ENCODE assay signal across 30 mouse cellular contexts in genomic region chr2:29423059-29423458, GRCm38 (mm10).
A peak's percentile ranks its signal among the peaks of the same experiment; 100 is the strongest.
DNase-seq lines count a peak whose midpoint lies in the region; ATAC-seq and TF ChIP-seq lines count a peak whose summit lies in the region.
"Had no signal": no experiment of that assay in that cellular context is flagged by ENCODE, and none has a peak within 500 bp of the region (broad histone marks: within the 10 kb centered on the region; RNA-seq: fewer than 3 reads in every experiment).

No protein-coding gene starts in this region.

- TF ChIP-seq POLR2A in liver, adult 2 months (IDR thresholded peaks at IDR 0.05; ENCODE audit: extremely low read depth, insufficient read depth, low read length): no peak
- TF ChIP-seq POLR2A in myocyte (IDR thresholded peaks at IDR 0.05; ENCODE audit: insufficient read length, low read depth): no peak

- no peak for ATAC-seq in liver, embryonic 11.5 days (replicated peaks; ENCODE audit: low FRiP score)
- ATAC-seq in stomach, embryonic 16.5 days (ENCODE audit: insufficient read depth, low FRiP score): no peak
- no peak for ATAC-seq in stomach, postnatal 0 days (ENCODE audit: low FRiP score, low TSS enrichment)
- ATAC-seq: CD4-positive, CD25-positive, alpha-beta regulatory T cell, adult 4 months; intestine, postnatal 0 days; midbrain, embryonic 15.5 days had no signal

- no peaks in the 10 kb centered on the region for H3K36me3 ChIP-seq in liver, adult 2 months (ENCODE audit: control insufficient read depth, insufficient read depth, low read length)
- H3K36me3 ChIP-seq in liver, embryonic 11.5 days (ENCODE audit: control insufficient read depth, insufficient read depth, low read length): no peaks in the 10 kb centered on the region
- no peaks in the 10 kb centered on the region for H3K36me3 ChIP-seq in stomach, embryonic 16.5 days (ENCODE audit: control insufficient read depth, insufficient read depth, low read length)
- H3K36me3 ChIP-seq in stomach, postnatal 0 days (ENCODE audit: control insufficient read depth, insufficient read depth, low read length): no peaks in the 10 kb centered on the region
- H3K36me3 ChIP-seq in myocyte (ENCODE audit: control insufficient read depth, insufficient read depth): no peaks in the 10 kb centered on the region
- H3K36me3 ChIP-seq: embryonic facial prominence, embryonic 10.5 days; embryonic facial prominence, embryonic 15.5 days; midbrain, embryonic 15.5 days; neural tube, embryonic 13.5 days had no signal

- no peak overlapping the region for H3K9ac ChIP-seq in liver, adult 2 months (ENCODE audit: low read depth, low read length)
- no peak overlapping the region for H3K9ac ChIP-seq in liver, embryonic 11.5 days (ENCODE audit: low read depth, low read length)
- H3K9ac ChIP-seq in stomach, embryonic 16.5 days (ENCODE audit: low read length): no peak overlapping the region
- no peak overlapping the region for H3K9ac ChIP-seq in stomach, postnatal 0 days (ENCODE audit: low read length)
- H3K9ac ChIP-seq: embryonic facial prominence, embryonic 15.5 days; hindbrain, embryonic 14.5 days; midbrain, embryonic 15.5 days; neural tube, embryonic 13.5 days had no signal

- DNase-seq in liver, adult 2 months (ENCODE audit: extremely low read depth, low read depth, low spot score): peak; percentile 66
- no peak for DNase-seq in liver, embryonic 11.5 days (ENCODE audit: low spot score)
- no peak for DNase-seq in stomach, postnatal 0 days (ENCODE audit: low spot score)
- DNase-seq in MN1 (ENCODE audit: low spot score): peak; percentile 78
- no peak for DNase-seq in ovary, adult 18-20 months (ENCODE audit: low spot score)
- DNase-seq in B cell, adult 2 months: no peak
- DNase-seq: adrenal gland, adult 8-10 months; cerebellum, adult 8-10 months; cerebellum, postnatal 25 days; gastrocnemius, postnatal 14 days; heart, postnatal 36 days; kidney, adult 9 months; kidney, postnatal 10 days; liver; lung, postnatal 4 days; right cerebral cortex, adult 18-20 months; spleen, adult 18-20 months; thymus, adult 2 months; thymus, postnatal 36 days had no signal

- peaks cover 9% of the 10 kb centered on the region; the same call in 1 of the 2 replicates for H3K79me2 ChIP-seq in liver, adult 2 months (ENCODE audit: control insufficient read depth, insufficient read depth, low read length)
- H3K79me2 ChIP-seq in myocyte (ENCODE audit: control insufficient read depth, insufficient read depth): no peaks in the 10 kb centered on the region

- no peak for TF ChIP-seq EP300 in stomach, postnatal 0 days (optimal IDR thresholded peaks at IDR 0.05)

- H3K27me3 ChIP-seq in liver, adult 2 months (ENCODE audit: control insufficient read depth, insufficient read depth, low read length): no peaks in the 10 kb centered on the region
- no peaks in the 10 kb centered on the region for H3K27me3 ChIP-seq in liver, embryonic 11.5 days (replicated peaks; ENCODE audit: control insufficient read depth, insufficient read depth, low read length)
- no peaks in the 10 kb centered on the region for H3K27me3 ChIP-seq in stomach, embryonic 16.5 days (ENCODE audit: control insufficient read depth, insufficient read depth, low read length)
- H3K27me3 ChIP-seq in stomach, postnatal 0 days (ENCODE audit: control insufficient read depth, insufficient read depth, low read length): no peaks in the 10 kb centered on the region
- H3K27me3 ChIP-seq in myocyte (ENCODE audit: control insufficient read depth, insufficient read depth, insufficient read length): no peaks in the 10 kb centered on the region
- H3K27me3 ChIP-seq: embryonic facial prominence, embryonic 15.5 days; midbrain, embryonic 15.5 days; neural tube, embryonic 13.5 days had no signal

- no peak for TF ChIP-seq CTCF in liver, adult 2 months (IDR thresholded peaks at IDR 0.05; ENCODE audit: low read depth, low read length)
- TF ChIP-seq CTCF in stomach, postnatal 0 days (IDR thresholded peaks at IDR 0.05; ENCODE audit: low read depth): no peak

- no peak overlapping the region for H3ac ChIP-seq in myocyte (ENCODE audit: control insufficient read depth, insufficient read length)

- no peak overlapping the region for H3K4me3 ChIP-seq in liver, adult 2 months (ENCODE audit: insufficient read depth, low read depth, low read length)
- H3K4me3 ChIP-seq in liver, embryonic 11.5 days (ENCODE audit: low read depth, low read length): no peak overlapping the region
- H3K4me3 ChIP-seq in stomach, embryonic 16.5 days (replicated peaks; ENCODE audit: low read length): no peak overlapping the region
- no peak overlapping the region for H3K4me3 ChIP-seq in stomach, postnatal 0 days (ENCODE audit: low read depth, low read length)
- H3K4me3 ChIP-seq in myocyte: no peak overlapping the region
- H3K4me3 ChIP-seq: embryonic facial prominence, embryonic 10.5 days; embryonic facial prominence, embryonic 15.5 days; megakaryocyte, embryonic 14.5 days; midbrain, embryonic 15.5 days; neural tube, embryonic 13.5 days had no signal

- H3K27ac ChIP-seq in liver, adult 2 months (replicated peaks; ENCODE audit: insufficient read depth, low read depth, low read length): no peak overlapping the region
- H3K27ac ChIP-seq in liver, embryonic 11.5 days (ENCODE audit: low read depth, low read length): no peak overlapping the region
- 0 out of 2 replicates have a peak overlapping the region, but pooled peaks have one; percentile 51 for H3K27ac ChIP-seq in stomach, embryonic 16.5 days (ENCODE audit: low read length)
- no peak overlapping the region for H3K27ac ChIP-seq in stomach, postnatal 0 days (replicated peaks)
- H3K27ac ChIP-seq: embryonic facial prominence, embryonic 10.5 days; embryonic facial prominence, embryonic 15.5 days; hindbrain, embryonic 14.5 days; midbrain, embryonic 15.5 days; neural tube, embryonic 13.5 days had no signal

- H3K4me2 ChIP-seq in liver, embryonic 11.5 days: no peak overlapping the region
- H3K4me2 ChIP-seq in stomach, embryonic 16.5 days (ENCODE audit: low read depth, low read length): no peak overlapping the region
- H3K4me2 ChIP-seq in stomach, postnatal 0 days (replicated peaks; ENCODE audit: low read depth): no peak overlapping the region
- peak overlapping the region; percentile 73 for H3K4me2 ChIP-seq in myocyte (ENCODE audit: low read depth)
- H3K4me2 ChIP-seq: embryonic facial prominence, embryonic 15.5 days; heart, embryonic 11.5 days; hindbrain, embryonic 14.5 days; midbrain, embryonic 15.5 days; neural tube, embryonic 13.5 days had no signal

- no peaks in the 10 kb centered on the region for H3K9me3 ChIP-seq in liver, embryonic 11.5 days (ENCODE audit: control insufficient read depth, low read length)
- no peaks in the 10 kb centered on the region for H3K9me3 ChIP-seq in stomach, embryonic 16.5 days (replicated peaks; ENCODE audit: control insufficient read depth, low read length)
- H3K9me3 ChIP-seq in stomach, postnatal 0 days (ENCODE audit: control insufficient read depth, low read length): no peaks in the 10 kb centered on the region
- H3K9me3 ChIP-seq: embryonic facial prominence, embryonic 10.5 days; embryonic facial prominence, embryonic 15.5 days; megakaryocyte, embryonic 14.5 days; midbrain, embryonic 15.5 days; neural tube, embryonic 13.5 days had no signal

- WGBS in liver, adult 2 months: 65% methylated on average over 3 of the region's 3 CpGs
- 76% methylated on average over 3 of the region's 3 CpGs for WGBS in liver, embryonic 11.5 days
- WGBS in stomach, embryonic 16.5 days: 64% methylated on average over 3 of the region's 3 CpGs
- whole genome bisulfite sequencing in stomach, postnatal 0 days: 66% methylated on average over 3 of the region's 3 CpGs

- peaks cover 14% of the 10 kb centered on the region for H3K4me1 ChIP-seq in liver, adult 2 months (ENCODE audit: control insufficient read depth, insufficient read depth, low read length)
- peaks cover 4% of the 10 kb centered on the region; the same call in 1 of the 2 replicates for H3K4me1 ChIP-seq in liver, embryonic 11.5 days (replicated peaks; ENCODE audit: control insufficient read depth, insufficient read depth, low read length)
- peaks cover 16% of the 10 kb centered on the region for H3K4me1 ChIP-seq in stomach, embryonic 16.5 days (ENCODE audit: control insufficient read depth, insufficient read depth, low read length)
- H3K4me1 ChIP-seq in stomach, postnatal 0 days (replicated peaks; ENCODE audit: control insufficient read depth, insufficient read depth): no peaks in the 10 kb centered on the region; the same call in 1 of the 2 replicates

TF ChIP-seq in myocyte, 11 proteins besides CTCF, POLR2A, EP300 and RAD21:
- peak in 1 of 3 experiments; percentile 69 for TF ChIP-seq MYOG (IDR thresholded peaks at IDR 0.05; ENCODE audit: control insufficient read depth in 1 of 3, insufficient read depth in 1 of 3, insufficient read length in 2 of 3, low read depth in 2 of 3)
- no peak for TF ChIP-seq E2F4 (IDR thresholded peaks at IDR 0.05; ENCODE audit: insufficient read depth)
- no peak for TF ChIP-seq MAX (IDR thresholded peaks at IDR 0.05; ENCODE audit: low read depth)
- TF ChIP-seq MYOD1 (IDR thresholded peaks at IDR 0.05; ENCODE audit: control insufficient read depth in 1 of 3, insufficient read length in 2 of 3, low read depth in 2 of 3): peak in 2 of 3 experiments; percentile 28 to 45
- peak; percentile 85 for TF ChIP-seq CEBPB (IDR thresholded peaks at IDR 0.05; ENCODE audit: insufficient read depth, poor library complexity, severe bottlenecking)
- no peak for TF ChIP-seq TCF3 (IDR thresholded peaks at IDR 0.05; ENCODE audit: insufficient read length, low read depth)
- no peak for TF ChIP-seq POLR2AphosphoS2 (IDR thresholded peaks at IDR 0.05; ENCODE audit: insufficient read length, low read depth)
- no peak for TF ChIP-seq SRF (IDR thresholded peaks at IDR 0.05; ENCODE audit: control insufficient read depth, insufficient read length, low read depth)
- TF ChIP-seq TCF12 (IDR thresholded peaks at IDR 0.05; ENCODE audit: insufficient read depth, poor library complexity, severe bottlenecking): peak; percentile 21
- TF ChIP-seq USF1 (IDR thresholded peaks at IDR 0.05; ENCODE audit: low read depth): no peak
TF ChIP-seq in myocyte: peak in this region for 4.

Comparison
In these comparisons a context has a peak if more than half of its experiments do, and no peak if none do; other contexts are left out.
1. DNase-seq: peak in liver, adult 2 months (single experiment) and MN1 (single experiment); none in liver, embryonic 11.5 days (single experiment), stomach, postnatal 0 days (single experiment), ovary, adult 18-20 months (single experiment) and B cell, adult 2 months (0 of 2).